Mouse (Mus musculus) brain, embryonic 14.5 days (tissue): ENCODE results near the gene Cks1brt.

Source experiments
- CTCF ChIP-seq: fragments of 200-500 bp; IDR thresholded peaks from 2 replicates; pipeline ENCODE4 v1.5.1; 2012; ENCODE audit warnings: inconsistent platforms, mild to moderate bottlenecking, moderate library complexity, borderline replicate concordance; ENCODE audit not compliant: insufficient read depth, insufficient read length; ENCODE audit errors: extremely low read depth
- POLR2A ChIP-seq: fragments of 200-500 bp; IDR thresholded peaks from 2 replicates; pipeline ENCODE4 v1.6.1; 2012; ENCODE audit warnings: mild to moderate bottlenecking, inconsistent platforms, borderline replicate concordance; ENCODE audit not compliant: poor library complexity, insufficient read depth, insufficient read length, severe bottlenecking; ENCODE audit errors: extremely low read depth

DNA sequence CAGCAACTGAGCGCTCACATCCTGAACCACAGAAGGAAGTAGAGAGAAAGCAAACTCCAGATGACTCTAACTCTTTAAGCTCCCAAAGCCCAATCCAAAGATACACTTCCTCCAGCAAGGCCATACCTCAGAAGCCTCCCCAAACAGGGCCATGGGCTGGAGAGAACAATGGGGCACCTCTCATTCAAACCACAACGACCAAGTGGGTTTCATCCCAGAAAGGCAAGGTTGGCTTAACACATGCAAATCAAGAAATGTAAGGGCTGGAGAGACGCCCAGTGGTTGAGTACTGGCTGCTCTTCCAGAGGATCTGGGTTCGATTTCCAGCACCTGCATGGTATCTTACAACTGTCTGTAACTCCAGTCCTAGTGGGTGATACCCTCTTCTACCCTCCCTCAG, 36.2 kb upstream of the Cks1brt start:
- no peak for TF ChIP-seq CTCF
- TF ChIP-seq POLR2A = no peak
